Mouse (Mus musculus): ENCODE measurements around the gene Sptbn4.

The Sptbn4 gene

DNA sequence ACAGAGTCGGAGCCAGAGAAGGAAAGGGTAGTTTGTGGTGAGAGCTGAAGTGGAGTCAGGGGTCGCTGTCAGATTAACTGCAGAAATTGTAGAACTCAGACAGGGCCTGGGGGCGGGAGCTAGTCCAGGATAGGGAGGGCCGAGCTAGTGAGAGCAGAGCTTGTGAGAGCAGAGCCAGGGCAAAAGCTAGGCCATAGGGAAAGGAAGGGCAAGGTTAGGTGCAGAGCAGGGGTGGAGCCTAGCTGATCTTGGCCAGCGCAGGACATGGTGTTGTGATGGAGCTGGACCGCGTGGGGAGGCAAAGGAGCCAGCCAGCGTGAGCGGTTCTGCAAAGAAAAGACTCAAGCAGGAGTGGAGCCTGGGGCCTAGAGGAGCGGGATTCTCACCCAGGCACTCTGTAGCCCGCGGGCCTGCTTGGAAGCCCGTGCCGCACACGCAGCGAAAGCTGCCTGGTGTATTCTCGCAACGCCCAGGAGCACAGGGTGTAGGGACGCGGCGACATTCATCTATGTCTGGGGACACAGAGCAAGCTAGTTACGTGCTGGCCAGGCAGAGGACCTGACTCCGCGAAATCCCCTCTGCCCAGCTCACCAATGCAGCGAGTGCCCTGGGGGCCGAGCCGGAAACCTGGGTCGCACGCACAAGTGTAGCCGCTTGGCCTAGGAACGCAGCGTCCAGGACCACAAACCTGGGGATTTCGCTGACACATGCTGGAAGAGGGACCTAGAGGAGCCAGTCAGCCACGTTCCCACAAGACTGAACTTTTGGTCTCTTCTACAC, 121.2 kb downstream of the Sptbn4 start:
- peak; percentile 63 for DNase-seq (ENCODE audit: low spot score)

DNA sequence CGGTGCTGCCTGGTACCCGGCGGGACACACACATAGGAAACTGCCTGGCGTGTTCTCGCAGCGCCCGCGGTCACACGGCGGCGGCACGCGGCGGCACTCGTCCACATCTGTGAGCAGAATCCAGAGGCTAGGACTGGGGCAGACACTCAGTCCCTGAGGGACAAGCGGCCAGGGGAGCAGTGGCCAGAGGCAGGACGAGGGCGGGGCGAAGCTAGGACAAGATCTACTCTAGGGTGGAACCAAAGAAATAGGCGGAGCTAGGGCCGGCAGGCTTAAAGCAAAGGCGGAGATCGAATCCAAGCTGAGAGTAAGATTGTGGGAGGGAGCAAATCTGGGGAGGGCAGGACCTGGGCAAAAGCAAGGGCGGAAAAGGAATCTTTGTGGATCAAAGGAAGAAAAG, 121.8 kb downstream of the Sptbn4 start:
- peak; percentile 84 for DNase-seq (ENCODE audit: low spot score)

- no peak for DNase-seq (ENCODE audit: low spot score)
These were observed 122.6 kb downstream of the Sptbn4 start for GRCm38 (mm10) chr7:27324928-27325327.

- DNase-seq (ENCODE audit: low spot score): no peak
These were observed 123.3 kb downstream of the Sptbn4 start for GRCm38 (mm10) chr7:27324161-27324560.

- no peak for DNase-seq (ENCODE audit: low spot score)
These were observed 124.5 kb downstream of the Sptbn4 start for GRCm38 (mm10) chr7:27323001-27323400.

DNA sequence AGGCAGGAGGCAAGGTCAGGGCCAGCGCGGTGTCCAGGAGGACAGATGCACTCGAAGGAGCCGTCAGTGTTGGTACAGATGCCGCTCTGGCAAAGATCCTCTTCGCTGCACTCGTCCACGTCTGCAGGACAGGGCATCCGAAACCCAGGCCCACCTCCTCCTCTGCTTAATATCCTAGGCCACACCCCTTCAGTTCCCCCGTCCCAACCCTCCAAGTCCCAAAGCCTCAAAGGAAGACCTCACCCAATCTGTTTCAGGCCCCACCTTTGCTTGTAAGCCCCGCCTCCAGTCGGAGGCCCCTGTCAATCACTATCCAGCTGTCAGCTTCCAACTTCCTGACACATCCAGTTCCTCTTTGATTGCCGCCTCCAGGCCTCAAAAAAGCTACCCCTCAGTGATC, 125.2 kb downstream of the Sptbn4 start:
- no peak for DNase-seq (ENCODE audit: low spot score)

- no peak for DNase-seq (ENCODE audit: low spot score)
These were observed 128.1 kb downstream of the Sptbn4 start for GRCm38 (mm10) chr7:27319411-27319810.

DNA sequence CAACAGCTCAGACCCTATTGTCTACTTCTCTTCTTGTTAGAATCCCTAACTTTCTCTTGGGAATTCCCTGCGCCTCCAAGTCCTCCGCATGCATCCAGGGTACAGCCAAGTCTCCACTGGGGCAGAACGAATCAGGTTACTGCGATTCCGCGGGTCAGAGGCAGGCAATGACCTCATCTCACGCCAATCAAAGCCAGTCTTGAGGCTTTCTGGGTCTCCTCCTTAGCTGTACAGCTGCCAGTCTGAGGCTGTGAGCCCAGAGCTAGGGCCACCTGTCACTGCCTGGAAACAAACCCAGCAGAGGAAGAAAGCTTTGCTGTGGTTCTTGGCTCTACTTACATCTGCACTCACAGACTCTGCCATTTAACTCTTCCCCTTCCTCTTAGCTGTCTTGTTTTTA, 131.5 kb downstream of the Sptbn4 start:
- DNase-seq (ENCODE audit: low spot score): no peak

GRCm38 (mm10) chr7:27314393-27314792, 133.1 kb downstream of the Sptbn4 start:
- DNase-seq (ENCODE audit: low spot score): no peak

DNA sequence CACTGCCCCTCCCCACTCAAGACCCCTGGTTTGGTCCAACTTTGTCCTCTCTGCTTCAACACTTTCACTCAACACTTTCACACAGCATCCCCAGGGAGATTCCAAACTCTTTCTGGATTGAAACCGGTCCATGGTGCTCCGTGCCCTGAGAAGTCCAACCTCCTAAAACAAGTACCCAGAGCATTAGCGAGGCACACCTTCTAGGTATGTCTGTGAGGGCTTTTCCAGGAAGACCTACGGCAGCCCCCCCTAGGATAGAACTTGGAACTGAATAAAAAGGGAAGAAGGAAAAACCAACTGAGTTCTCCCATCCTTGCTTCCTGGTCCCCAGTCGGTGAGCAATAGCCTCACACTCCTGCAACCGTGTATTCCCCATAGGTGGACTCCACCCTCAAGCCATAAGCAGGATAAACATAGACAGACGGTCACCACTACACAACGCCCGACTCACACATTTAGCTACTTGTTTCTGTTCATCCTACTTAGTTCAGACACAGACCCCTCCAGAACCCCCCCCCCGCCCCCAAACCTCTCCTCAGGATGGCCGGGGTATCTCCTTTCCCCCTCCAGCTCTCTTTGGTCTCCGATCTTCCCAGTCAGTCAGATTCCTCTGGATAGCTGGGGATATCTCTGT, 135.7 kb downstream of the Sptbn4 start:
- DNase-seq (ENCODE audit: low spot score): no peak

GRCm38 (mm10) chr7:27310996-27311535, 136.4 kb downstream of the Sptbn4 start:
- no peak for DNase-seq (ENCODE audit: low spot score)

DNA sequence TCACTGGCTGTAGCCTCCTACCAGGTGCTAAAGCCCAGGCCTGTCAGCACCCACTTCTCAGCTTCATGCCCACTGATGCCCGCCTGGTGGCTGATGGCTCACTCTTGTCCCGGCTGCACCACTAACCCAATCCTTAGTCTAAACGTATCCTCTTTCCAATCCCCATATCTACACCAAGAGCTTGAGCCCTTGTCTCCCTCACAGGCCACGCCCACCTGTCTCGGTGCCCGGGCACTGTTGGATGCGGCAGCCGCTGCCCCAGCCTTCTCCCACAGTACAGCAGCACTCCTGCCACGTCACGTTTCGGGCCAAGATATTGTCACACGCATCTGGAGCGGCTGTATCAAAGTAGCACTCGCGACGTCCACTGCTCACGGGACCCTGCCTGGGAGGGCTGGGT, 137.2 kb downstream of the Sptbn4 start:
- DNase-seq (ENCODE audit: low spot score): no peak

DNA sequence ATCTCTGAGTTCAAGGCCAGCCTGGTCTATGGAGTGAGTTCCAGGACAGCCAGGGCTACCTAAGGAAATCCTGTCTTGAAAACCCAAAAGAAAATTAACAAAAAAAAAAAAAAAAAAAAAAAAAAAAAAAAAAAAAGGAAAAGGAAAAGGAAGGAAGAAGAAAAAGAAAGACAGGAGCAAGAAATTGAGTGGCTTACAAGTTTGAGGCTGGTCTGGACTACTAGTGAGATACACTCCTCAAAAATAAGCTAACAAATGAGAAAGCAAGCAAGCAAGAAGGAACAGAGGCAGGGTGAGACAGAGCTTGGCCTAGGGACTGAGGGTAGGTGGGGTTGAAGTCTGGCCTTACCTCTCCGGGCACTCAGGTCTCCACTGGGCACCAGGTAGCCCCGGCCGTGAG, 137.7 kb downstream of the Sptbn4 start:
- DNase-seq (ENCODE audit: low spot score): no peak

DNA sequence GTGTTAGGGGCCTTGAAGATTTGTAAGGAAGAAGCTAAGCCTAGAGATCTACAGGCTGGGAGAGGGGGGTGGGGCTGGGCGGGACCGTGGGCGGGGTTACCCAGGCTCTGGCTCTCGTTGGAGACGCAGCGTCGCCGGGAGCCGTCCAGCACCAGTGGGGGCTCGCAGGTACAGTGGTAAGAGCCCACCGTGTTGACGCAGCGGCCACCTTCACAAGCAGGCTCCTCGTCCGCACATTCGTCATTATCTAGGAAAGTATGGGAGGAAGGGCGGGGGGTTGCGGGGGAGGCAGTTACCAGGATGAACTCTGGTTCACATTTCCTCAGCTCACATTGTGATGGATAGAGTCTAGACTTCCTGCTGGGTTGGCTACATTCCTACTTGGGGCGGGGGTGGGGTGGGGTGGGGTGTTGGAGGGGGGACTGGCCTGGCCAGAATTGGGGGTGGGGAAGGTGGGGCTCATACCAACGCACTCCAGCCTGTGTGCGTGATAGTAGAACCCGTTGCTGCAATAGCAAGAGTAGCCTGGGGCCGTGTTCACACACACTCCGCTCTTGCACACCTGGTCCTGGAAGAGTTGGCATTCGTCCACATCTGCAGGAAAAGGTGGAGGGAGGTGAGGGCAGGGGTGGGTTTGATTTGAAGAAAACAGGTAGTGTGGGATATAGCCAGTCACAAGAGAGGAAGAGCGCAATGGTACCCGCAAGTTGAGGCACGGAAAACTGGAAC, 138.5 kb downstream of the Sptbn4 start:
- DNase-seq (ENCODE audit: low spot score): no peak

- no peak for DNase-seq (ENCODE audit: low spot score)
These were observed 139.9 kb downstream of the Sptbn4 start for GRCm38 (mm10) chr7:27307551-27307950.
